Mouse (Mus musculus): ENCODE results near the gene Serpinf1. TPM values are rescaled to one million over a fixed set of nuclear protein-coding genes. Genes with fewer than 3 reads are reported as not detected.

The Serpinf1 gene
- polyA plus RNA-seq (2014; fragmentation: Illumina TruSeq; extraction: RNeasy Lipid Tissue Mini Kit (QIAGEN cat#74804); ENCODE audit: low replicate concordance), result not detected

GRCm38 (mm10) chr11:75422013-75422792, at the start of gene Serpinf1:
Serpinf1 (minus strand) TSS chr11:75422701.

GRCm38 (mm10) chr11:75460844-75461742, 38.6 kb upstream of the Serpinf1 start, which contains the start of gene Tlcd2:
Tlcd2 (plus strand) TSS chr11:75461715.

GRCm38 (mm10) chr11:75453991-75454930, 31.8 kb upstream of the Serpinf1 start, which contains the start of gene Wdr81:
Wdr81 (minus strand) TSS chr11:75454717.

GRCm38 (mm10) chr11:75439363-75439762, 16.9 kb upstream of the Serpinf1 start, which contains the start of gene Serpinf2:
Serpinf2 (minus strand) TSS chr11:75439591.

Other genes starting within 250 kb of the Serpinf1 start
- gene Ovca2, start 243.9 kb downstream of the Serpinf1 start, polyA plus RNA-seq (2014; fragmentation: Illumina TruSeq; extraction: RNeasy Lipid Tissue Mini Kit (QIAGEN cat#74804); ENCODE audit: low replicate concordance), result 9.1 TPM
- gene Dph1, start 231.5 kb downstream of the Serpinf1 start, polyA plus RNA-seq (2014; fragmentation: Illumina TruSeq; extraction: RNeasy Lipid Tissue Mini Kit (QIAGEN cat#74804); ENCODE audit: low replicate concordance), result 0.89 TPM
- gene Rtn4rl1, start 228.9 kb downstream of the Serpinf1 start, polyA plus RNA-seq (2014; fragmentation: Illumina TruSeq; extraction: RNeasy Lipid Tissue Mini Kit (QIAGEN cat#74804); ENCODE audit: low replicate concordance), result 3.9 TPM
- 20.9 TPM for gene Rpa1, start 74.4 kb downstream of the Serpinf1 start, polyA plus RNA-seq (2014; fragmentation: Illumina TruSeq; extraction: RNeasy Lipid Tissue Mini Kit (QIAGEN cat#74804); ENCODE audit: low replicate concordance)
- gene Smyd4, start 74.3 kb downstream of the Serpinf1 start, polyA plus RNA-seq (2014; fragmentation: Illumina TruSeq; extraction: RNeasy Lipid Tissue Mini Kit (QIAGEN cat#74804); ENCODE audit: low replicate concordance), result 1.6 TPM
- gene Serpinf2, start 16.9 kb upstream of the Serpinf1 start, polyA plus RNA-seq (2014; fragmentation: Illumina TruSeq; extraction: RNeasy Lipid Tissue Mini Kit (QIAGEN cat#74804); ENCODE audit: low replicate concordance), result 0.19 TPM
- gene Wdr81, start 32.0 kb upstream of the Serpinf1 start, polyA plus RNA-seq (2014; fragmentation: Illumina TruSeq; extraction: RNeasy Lipid Tissue Mini Kit (QIAGEN cat#74804); ENCODE audit: low replicate concordance), result not detected
- 59.0 TPM for gene Tlcd2, start 39.0 kb upstream of the Serpinf1 start, polyA plus RNA-seq (2014; fragmentation: Illumina TruSeq; extraction: RNeasy Lipid Tissue Mini Kit (QIAGEN cat#74804); ENCODE audit: low replicate concordance)
- gene Prpf8, start 64.1 kb upstream of the Serpinf1 start, polyA plus RNA-seq (2014; fragmentation: Illumina TruSeq; extraction: RNeasy Lipid Tissue Mini Kit (QIAGEN cat#74804); ENCODE audit: low replicate concordance), result 15.9 TPM
- gene Rilp, start 87.4 kb upstream of the Serpinf1 start, polyA plus RNA-seq (2014; fragmentation: Illumina TruSeq; extraction: RNeasy Lipid Tissue Mini Kit (QIAGEN cat#74804); ENCODE audit: low replicate concordance), result 0.45 TPM
- gene Scarf1, start 90.8 kb upstream of the Serpinf1 start, polyA plus RNA-seq (2014; fragmentation: Illumina TruSeq; extraction: RNeasy Lipid Tissue Mini Kit (QIAGEN cat#74804); ENCODE audit: low replicate concordance), result 0.19 TPM
- gene Slc43a2, start 109.0 kb upstream of the Serpinf1 start, polyA plus RNA-seq (2014; fragmentation: Illumina TruSeq; extraction: RNeasy Lipid Tissue Mini Kit (QIAGEN cat#74804); ENCODE audit: low replicate concordance), result 29.8 TPM
- 478 TPM for gene Pitpna, start 165.4 kb upstream of the Serpinf1 start, polyA plus RNA-seq (2014; fragmentation: Illumina TruSeq; extraction: RNeasy Lipid Tissue Mini Kit (QIAGEN cat#74804); ENCODE audit: low replicate concordance)
- 26.0 TPM for gene Inpp5k, start 208.3 kb upstream of the Serpinf1 start, polyA plus RNA-seq (2014; fragmentation: Illumina TruSeq; extraction: RNeasy Lipid Tissue Mini Kit (QIAGEN cat#74804); ENCODE audit: low replicate concordance)
- 1.6 TPM for gene Myo1c, start 227.8 kb upstream of the Serpinf1 start, polyA plus RNA-seq (2014; fragmentation: Illumina TruSeq; extraction: RNeasy Lipid Tissue Mini Kit (QIAGEN cat#74804); ENCODE audit: low replicate concordance)

Measured in small intestine, adult 10 weeks (tissue).